Mouse (Mus musculus) thymus, postnatal 25 days (tissue): ENCODE measurements at regions not wholly inside any gene's neighbourhood (a gene's known extent, or its start where the extent isn't known, plus 50 kb on each side); places are given as distances from the start of the nearest gene placed in this dataset.

Source experiments
- DNase-seq: peaks from one replicate; pipeline ENCODE4 v3.0.0; 2022

DNA sequence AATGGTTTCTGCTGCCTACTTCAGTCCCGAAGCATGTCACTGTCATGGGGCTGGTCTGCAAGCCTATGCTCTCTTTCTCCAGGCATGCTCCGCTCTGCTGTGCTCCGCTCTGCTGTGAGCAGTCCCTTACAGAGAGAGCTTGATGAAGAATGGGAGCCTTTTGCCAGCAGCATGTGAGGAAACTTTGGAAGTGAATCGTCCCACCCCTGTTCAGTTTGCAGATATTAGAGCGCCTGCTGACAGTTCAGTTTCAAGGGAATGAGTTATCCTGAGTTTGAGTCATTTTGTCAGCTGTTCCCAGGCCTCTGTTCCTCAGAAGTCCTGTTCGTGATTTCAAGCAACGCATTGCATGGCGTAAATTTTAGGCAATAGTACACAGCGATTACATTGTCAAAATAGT is 173.6 kb downstream of the Gm19410 start:
- DNase-seq: no peak

DNA sequence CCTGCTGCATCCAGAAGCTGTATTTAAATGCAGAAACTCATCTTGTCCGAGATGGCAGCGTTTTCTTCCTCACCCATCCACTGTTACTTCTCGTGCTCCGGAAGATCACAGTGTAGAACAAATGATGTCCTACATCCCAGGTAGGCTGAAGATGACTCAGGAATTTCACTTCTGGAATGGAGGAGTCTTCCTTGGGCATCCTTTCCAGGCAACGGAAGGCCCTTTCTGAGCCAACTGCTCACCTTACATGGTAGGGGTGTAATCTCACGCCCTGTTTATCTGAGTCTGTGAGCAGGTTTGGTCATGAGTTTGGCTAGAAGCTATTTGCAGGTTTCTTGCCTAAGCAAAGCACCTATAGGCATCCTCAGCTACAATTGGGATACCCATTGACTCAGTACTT is 176.9 kb downstream of the Gm19410 start:
- no peak for DNase-seq

DNA sequence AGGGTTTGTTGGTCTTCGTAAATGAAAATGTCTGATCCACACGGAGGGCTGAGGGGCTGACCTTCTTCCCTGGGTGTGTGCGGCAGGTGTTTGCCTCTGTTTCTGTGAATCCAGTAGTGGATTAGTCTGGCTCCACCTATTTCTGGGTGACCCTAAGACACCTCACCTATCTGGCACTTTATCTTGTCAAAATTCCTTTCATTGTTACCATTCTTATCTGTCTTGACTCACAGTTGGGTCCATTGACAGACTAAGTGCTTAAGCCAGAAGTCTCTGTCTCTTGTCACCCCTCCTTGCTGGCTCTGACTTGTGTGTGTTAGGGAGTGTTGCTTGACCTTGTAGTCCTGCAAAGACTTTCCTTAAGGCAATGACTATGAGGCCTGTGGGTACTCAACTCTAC is 178.1 kb downstream of the Gm19410 start:
- DNase-seq: no peak

DNA sequence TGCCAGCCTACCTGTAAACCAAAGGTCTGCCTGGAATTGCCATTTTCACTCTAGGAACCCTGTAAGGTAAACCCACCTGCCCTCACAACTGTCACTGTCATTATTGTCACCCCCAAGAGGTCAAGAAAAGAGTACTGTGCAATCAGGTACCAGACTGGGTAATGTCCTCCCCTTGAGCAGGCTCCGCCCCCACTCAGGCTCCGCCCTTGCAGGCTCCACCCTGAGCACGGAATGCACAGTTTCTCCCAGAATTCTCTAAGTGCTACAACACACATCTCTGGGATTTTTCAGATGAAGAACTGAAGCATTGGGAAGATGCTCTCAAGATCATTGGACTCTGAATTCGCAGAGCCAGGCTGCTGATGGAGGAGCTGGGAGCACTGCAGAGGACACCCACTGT is 178.9 kb downstream of the Gm19410 start:
- DNase-seq: no peak

DNA sequence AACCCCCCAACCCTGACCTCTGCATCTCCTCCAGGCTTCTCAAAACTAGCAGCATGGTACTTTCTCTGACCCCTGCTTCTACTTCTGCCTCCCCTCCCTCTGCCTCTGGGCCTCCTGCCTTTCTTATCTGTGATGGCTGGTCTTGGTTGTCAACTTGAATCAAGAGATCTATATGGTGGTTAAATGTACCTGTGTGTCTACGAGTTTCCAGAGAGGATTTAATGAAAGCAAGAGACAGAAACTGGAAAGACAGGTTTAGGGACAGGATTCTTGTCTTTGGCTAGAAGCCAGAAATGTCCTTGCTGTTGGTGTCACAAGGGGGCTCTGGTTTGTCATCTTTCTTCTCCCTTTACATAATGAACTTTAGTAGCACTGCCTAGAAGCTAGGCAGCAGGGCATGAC is 180.9 kb downstream of the Gm19410 start:
- DNase-seq: no peak

DNA sequence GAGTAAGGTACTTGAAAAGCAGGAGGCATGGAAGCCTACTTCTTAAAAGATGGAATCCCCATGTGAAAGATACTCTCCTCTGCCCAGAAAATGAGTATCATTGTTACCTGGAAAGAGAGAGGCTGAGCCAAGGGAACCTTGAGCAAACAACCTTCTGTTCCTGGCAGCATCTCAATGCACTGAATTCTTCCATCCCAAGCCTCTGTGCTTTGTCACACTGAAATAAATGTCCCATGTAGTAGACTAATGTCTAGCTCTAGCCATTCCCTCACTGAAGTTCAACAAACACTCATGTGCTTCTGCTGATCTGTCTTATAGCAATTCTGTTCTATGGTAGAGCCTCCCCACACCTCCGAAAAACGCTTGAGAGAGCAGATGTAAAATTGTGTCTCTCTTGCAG is 182.6 kb downstream of the Gm19410 start:
- DNase-seq: no peak

DNA sequence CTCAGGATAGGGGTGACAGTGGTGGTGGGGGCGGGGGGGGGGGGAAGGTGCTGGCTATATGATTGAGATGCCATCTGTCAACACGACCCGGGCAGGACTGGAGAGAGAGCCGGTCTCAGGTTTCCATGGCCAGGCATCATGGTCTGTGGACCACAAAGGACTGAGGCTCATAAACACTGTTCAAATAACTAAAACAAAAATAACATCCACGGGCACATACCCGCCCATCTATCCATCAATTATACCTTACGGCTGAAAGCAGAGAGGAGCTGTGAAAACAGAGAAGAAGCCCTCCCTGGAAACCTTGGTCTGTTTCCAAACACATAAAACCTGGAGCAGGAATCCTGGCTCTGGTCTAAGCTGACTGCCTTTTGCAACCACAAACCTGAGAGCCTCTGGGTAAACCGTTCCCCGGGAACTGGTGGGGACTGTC is 183.2 kb downstream of the Gm19410 start:
- no peak for DNase-seq

DNA sequence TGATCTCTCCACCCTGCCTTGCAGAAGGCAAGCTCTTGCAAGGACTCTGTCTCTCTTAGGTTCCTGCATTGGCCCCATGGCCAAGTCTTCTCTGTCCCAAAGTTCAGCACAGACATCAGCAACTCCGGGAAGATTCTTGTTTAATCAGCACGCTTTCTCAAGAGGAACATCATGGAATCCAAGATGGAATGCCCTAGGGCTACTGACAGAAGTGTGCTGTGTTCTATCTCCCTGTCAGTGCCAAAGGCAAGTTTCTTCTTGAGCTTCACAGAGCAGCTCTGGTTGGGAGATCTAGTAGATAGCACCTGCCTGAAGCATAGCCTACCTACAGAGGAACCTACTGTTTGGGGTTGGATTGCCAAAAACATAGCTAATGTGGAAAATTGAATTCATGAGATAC is 189.9 kb downstream of the Gm19410 start:
- DNase-seq: no peak

DNA sequence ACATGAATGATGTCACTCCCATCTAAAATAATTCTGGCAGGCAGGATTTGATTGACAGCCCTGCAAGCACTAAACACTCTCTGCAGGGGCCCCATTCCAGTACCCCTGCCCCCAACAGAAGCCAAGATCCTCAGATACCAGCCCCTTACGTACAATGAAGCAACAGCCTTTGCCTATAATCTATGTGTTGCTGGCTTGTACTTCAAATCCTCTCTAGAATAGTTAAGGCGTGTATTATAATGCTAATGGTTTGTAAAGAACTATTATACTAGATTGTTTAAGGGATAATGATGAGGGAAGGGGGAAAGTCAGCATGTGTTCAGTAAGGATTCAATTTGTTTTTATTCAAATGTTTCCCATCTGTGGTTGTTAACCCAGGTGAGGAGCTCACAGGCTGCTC is 190.7 kb downstream of the Gm19410 start:
- DNase-seq: no peak

DNA sequence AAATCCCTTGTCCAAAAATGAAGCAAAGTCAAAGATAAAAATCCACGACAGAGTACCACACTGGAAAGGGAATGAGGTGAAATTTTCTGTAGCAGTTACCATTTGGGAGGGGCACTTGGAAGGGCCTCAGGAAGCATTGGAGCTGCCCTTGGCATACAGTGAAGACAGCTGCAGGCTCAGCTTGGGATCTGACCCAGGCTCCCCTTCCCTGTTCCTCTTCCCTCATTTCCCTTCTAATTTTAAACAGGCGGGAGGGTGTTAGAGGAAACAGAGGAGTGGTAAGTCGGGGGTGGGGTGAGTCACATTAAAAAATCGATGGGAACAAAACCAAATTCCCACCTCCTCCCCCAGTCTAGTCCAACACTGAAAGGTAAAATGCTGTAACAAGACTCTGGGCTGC is 193.6 kb downstream of the Gm19410 start:
- no peak for DNase-seq

DNA sequence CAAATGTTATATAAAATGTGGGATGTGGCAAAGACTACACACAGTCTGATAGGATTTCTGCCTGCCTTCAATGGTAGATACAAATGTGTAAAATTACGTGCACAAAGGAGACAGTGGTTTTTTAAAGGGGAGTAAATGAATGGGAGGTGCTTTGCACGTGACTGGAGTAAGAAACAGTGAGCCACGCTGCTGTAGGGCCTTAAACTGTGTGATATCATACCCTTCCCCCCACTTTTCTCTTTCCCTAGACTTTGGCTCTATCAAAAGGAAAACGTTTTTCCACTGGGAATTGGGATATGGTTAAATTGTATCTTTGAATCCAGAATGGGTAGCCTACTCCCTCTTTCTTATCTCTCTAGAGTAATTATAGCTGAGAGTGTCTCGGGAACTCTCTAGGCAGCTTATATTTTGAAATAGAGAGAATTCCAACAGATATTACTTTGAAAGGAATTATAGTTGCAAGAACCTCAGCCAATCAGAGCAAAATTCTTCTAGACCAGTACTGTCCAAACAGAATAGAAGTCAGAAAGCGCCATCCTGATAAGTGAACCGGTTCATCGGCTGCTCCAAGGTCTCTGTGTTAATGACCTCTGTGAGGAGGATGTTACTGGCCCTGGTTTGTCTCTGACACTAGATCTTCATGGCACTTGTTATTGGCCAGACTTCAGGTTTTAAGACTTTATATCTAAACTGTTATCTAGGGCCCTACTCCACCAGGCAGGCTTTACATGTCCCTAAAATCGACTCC is 195.5 kb downstream of the Gm19410 start:
- no peak for DNase-seq

DNA sequence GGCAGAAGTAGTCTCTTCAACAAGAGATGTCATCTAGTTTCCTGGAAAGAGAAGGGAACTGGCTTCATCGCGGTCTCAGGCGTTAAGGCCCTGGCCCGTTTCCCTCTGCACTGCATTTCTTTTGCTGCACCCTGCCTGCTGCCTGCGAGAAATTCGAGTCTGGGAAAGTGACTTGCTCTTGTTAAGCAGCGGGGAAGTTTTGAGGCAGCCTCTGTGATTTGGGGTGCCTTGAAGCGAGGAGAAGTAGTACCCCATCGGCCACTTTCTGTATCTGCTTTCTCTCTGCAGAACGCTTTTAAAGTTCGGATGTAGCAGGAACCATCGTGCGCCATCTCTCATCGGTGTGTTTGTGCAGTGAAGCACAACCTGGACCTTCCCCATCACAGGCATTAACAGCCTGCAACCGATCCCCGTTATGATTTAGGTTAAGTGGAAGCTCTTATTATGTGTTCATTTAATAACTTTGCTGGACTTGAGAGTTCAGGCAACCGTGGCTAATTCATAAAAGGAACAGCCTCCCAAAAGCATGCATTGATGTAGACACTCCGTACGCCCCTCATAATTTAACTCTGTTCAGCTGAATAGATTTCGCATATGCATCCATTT is 196.1 kb downstream of the Gm19410 start:
- no peak for DNase-seq

DNA sequence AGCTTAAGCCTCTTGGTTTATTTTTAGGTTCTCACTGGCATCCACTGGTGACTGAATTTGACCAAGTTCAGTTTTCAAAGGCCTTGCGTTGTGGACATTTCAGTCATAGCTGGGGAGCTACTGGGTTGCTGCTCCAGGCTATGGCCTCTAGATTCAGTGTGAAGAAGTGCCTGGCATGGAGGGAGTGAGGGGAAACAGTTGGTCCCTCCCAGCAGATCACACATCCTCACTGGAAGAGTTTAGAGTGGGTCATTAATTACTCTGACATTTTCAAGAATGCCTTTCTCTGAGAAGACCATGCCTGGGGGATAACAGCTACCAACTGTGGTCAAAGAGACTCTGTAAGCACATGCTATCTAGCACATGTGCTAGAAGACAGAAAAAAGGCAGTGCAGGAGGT is 199.3 kb downstream of the Gm19410 start:
- no peak for DNase-seq

DNA sequence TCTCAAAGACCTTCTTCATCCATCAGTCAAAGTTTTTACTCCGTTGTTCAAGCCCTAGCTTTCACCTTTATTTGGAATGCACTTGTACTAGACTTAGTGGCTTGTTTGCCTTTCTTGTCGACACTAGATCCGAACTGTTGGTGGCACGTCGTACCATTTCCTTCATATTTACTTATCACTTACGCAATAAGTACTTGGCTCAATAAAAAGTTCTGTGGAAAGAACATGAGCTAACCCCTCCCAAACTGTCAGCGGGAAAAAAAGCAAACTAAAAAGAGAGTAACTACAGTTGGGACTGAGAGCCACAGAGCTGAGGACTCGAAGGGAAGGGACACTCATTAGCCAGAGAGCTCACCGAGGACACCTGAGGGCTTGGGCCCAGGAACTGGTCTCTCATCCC is 202.8 kb downstream of the Gm19410 start:
- no peak for DNase-seq

DNA sequence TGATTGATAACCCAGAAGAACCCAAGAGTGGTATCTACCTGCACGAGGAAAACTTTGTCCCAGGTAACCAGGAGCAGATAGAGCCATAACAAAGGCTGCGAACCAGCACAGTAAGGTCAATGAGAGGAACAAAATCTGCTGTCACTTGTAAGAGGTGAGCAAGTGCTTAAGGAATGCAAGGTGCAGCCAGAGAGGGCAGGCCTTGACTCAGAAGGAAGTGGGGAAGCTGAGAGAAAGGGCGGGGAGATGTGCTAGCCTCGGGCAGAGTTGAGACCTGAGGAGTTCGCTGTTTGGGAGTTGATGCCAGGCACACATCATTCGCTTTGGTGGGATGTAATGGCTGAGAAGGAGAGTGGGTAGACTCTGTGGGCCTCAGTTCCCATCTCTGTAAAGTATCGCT is 205.5 kb downstream of the Gm19410 start:
- no peak for DNase-seq

DNA sequence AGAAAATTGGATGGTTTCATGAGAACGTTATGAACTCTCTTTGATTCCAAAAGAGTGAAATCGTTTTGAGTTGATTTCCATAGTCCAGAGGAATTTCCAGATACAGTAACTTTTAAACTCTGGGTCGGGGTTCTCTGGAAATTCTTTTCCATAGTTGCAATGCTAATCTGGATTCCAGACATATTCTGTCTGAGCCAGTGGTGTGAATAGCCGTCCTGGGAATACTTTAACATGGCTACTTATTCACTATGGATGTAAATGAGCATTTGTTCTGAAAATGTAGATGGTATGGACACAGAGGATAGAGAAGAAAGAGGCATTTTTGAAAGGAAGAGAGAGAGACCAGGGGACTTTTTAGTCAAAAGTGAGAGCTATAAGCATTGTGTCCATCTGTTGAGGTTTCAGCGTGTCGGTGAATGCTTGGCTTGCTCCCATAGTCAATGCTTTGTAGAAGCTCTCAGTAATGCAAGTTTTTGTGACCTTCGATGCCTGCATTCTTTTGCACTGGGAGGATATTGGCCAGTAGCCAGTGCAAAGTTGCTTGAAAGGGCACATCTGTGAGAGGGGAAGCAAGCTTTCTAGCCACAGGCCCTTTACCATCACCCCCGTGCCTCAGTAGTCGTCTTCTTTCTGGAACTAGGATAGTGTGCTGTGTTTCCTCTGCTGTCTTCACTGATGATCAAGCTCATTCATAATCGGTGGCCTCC is 208.9 kb downstream of the Gm19410 start:
- DNase-seq: no peak

DNA sequence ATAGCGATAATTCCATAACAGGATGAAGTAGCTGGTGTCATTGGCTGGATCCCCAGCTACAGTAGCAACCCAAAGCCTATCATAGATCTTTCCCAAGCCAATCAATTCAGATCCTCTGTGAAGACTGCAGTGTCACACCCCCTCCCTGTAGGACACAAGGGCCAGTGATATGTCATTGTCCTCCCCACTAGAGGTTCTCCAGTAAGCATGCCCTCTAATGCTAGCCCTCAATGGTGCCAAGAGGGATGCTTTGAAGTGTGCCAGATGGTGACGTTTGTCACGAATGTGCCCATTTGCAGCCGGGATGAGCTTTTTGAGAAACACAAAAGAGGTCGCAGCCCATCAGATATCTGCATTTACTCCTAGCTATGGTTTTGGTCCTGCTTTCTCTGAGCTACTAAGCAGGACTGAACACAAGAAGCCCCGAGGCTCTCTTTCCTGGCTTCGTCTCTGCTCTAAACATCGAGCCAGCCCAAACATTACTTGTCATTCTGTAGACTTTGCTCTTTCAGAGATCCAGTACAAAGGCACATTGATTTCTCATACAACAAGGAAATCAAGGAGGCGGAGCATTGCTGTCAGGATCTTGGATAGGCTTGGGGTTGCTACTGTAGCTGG is 214.2 kb downstream of the Gm19410 start:
- DNase-seq: no peak

DNA sequence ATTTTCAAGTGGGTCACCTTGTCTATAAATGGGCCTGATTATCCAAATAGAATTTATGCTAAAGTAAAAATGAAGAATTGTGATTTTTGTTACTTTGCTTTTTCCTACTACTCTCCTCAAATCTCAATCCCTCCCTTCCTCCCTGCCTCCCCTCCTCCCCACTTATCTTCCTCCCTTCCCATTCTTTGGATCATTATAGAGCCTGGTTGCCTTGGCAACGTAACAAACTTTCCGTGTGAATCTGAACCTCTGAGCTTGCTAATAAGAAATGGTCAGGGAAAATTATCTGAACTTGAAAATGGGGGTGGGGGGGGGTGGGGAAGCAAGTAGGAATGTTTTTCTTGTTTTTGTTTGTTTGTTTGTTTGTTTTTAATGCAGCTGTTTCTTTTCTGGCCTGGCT is 217.5 kb downstream of the Gm19410 start:
- DNase-seq: no peak

DNA sequence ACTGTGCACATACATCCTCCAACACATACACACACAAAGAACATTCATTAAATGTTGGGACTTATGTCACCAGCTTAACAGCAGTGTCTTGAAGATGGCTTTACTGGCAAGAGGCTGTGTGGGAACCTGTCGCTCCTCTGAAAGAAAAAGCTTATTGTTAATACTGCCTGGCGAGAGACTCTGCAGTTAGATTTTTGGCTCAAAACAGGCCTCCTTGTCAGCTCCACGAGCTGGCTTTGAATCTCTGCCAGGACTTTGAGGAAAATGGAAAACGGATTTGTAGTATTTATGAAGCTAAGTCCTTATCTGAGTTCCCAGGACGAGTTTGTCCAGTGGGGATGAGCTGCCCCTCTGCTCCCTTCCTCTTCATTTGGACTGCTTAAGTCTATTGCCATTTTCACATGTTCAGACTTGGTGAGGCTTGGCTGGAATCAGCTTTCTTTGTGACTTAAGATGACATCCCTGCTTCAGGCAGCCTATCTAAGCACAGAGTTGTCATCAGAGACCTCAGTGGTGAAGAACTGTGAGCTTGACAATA is 219.6 kb downstream of the Gm19410 start:
- no peak for DNase-seq

DNA sequence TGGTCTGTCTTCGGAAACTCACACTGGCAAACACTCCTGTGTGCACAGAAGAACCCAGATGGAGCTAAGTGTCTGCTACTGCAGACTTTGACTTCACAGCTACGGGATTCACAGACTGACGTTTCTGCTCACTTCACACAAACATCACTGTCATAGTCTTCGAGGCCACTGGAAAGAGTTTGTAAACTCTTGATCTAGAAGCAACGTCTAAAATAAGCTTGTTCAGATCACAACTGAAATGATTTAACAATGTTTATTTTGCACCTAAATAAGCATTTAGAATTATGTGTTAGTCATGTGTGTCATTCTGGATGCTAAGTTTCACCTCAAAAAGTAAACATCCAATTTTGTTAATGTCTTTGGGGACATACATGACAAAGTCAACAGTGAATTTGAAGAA is 221.7 kb downstream of the Gm19410 start:
- no peak for DNase-seq

DNA sequence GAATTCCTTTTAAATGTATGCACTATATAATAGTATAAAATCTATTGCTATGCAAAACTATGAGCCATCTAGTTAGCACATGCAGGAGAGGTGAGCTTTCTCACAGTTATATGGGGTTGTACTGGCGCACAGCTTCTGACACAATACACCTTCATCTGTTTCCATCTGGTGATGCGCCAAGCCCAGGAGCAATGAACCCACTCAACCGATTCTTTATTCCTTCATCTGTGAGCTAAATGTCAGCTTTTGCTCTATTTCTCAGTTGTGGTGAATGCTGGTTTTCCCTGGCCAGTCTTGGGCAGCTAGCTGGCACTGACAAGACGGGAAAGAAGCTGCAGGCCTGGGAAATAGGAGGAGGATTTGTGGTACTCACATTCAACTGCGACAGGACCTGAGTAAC is 225.4 kb downstream of the Gm19410 start:
- no peak for DNase-seq

DNA sequence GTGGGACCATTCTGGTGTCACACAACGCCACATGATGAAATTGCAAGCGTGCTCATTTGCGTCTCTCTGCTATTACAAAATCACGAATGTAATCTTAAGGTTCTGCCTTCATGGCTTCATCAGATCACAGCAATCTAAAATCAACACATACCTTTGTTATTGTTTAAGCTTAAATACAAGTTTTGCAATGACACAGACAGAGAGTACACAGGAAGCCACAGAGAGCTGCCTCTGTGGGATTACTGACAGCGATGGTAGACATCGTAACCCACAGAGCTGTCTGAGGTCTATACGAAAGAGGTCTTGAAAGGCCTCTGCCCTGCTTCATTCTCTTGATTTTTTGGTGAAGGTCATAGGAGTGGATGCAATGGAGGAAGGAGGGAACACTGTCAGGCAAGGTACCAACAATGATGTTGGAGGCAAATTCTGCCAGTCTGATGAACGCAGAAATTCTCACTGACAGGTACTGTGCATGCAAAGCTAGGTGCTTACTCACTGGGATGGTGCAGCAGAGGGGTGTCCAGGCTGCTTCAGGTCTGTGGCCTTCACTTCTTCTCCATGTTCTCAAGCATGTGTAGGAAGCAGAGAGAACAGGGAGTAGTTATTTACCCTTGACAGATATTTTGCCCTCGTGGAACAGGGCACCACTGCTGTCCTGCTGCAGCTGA is 226.5 kb downstream of the Gm19410 start:
- no peak for DNase-seq
